Mouse (Mus musculus) hindbrain, embryonic 13.5 days (tissue): ENCODE results near the gene Sh2d4b. TPM values are rescaled to one million over a fixed set of nuclear protein-coding genes. Genes with fewer than 3 reads are reported as not detected.
A peak's percentile ranks its signal among the peaks of the same experiment; 100 is the strongest.

Experiments
- ATAC-seq: fragments of 200-750 bp; cut with Nextera tagmentation; 2 replicates; pipeline ENCODE4 v1.8.0; 2017; ENCODE audit warnings: moderate TSS enrichment; ENCODE audit not compliant: low FRiP score
- H3K27ac ChIP-seq: fragments of 300-500 bp; sonication (generic); 2 replicates; pipeline ENCODE4 v1.5.1; 2015; ENCODE audit warnings: inconsistent platforms, mild to moderate bottlenecking, moderate library complexity
- H3K27me3 ChIP-seq: fragments of 300-500 bp; sonication (generic); 2 replicates; pipeline ENCODE4 v1.6.1; 2015; ENCODE audit warnings: mild to moderate bottlenecking, inconsistent platforms
- H3K36me3 ChIP-seq: fragments of 300-500 bp; sonication (generic); 2 replicates; pipeline ENCODE4 v1.6.1; 2015; ENCODE audit warnings: mild to moderate bottlenecking, inconsistent platforms
- H3K4me1 ChIP-seq: fragments of 300-500 bp; sonication (generic); replicated peaks from 2 replicates; pipeline ENCODE4 v1.6.1; 2015; ENCODE audit warnings: inconsistent platforms
- H3K4me2 ChIP-seq: fragments of 300-500 bp; sonication (generic); 2 replicates; pipeline ENCODE4 v1.6.1; 2015; ENCODE audit warnings: inconsistent platforms, mild to moderate bottlenecking, moderate library complexity
- H3K4me3 ChIP-seq: fragments of 300-500 bp; sonication (generic); 2 replicates; pipeline ENCODE4 v1.5.1; 2015; ENCODE audit warnings: mild to moderate bottlenecking, inconsistent platforms
- H3K9ac ChIP-seq: fragments of 300-500 bp; sonication (generic); 2 replicates; pipeline ENCODE4 v1.6.1; 2015; ENCODE audit warnings: mild to moderate bottlenecking, inconsistent platforms
- H3K9me3 ChIP-seq: fragments of 300-500 bp; sonication (generic); 2 replicates; pipeline ENCODE4 v1.6.1; 2016; ENCODE audit warnings: inconsistent platforms
- WGBS: fragments of 180-500 bp; shearing (Covaris S2); methylation state at CpG from one replicate; pipeline ENCODE4 v1.1.7; 2015; 5-methylcytosine and 5-hydroxymethylcytosine counted together
- polyA plus RNA-seq: library from polyadenylated mRNA; unstranded; fragments of >200 nt; fragmentation: Nextera tagmentation; extraction: Ambion mirVana; gene quantifications from 2 replicates; pipeline ENCODE4 v1.2.1, GENCODE M21; 2015

Gene Sh2d4b
- polyA plus RNA-seq, 1 experiment from 2014 or later = 1.9 TPM

DNA sequence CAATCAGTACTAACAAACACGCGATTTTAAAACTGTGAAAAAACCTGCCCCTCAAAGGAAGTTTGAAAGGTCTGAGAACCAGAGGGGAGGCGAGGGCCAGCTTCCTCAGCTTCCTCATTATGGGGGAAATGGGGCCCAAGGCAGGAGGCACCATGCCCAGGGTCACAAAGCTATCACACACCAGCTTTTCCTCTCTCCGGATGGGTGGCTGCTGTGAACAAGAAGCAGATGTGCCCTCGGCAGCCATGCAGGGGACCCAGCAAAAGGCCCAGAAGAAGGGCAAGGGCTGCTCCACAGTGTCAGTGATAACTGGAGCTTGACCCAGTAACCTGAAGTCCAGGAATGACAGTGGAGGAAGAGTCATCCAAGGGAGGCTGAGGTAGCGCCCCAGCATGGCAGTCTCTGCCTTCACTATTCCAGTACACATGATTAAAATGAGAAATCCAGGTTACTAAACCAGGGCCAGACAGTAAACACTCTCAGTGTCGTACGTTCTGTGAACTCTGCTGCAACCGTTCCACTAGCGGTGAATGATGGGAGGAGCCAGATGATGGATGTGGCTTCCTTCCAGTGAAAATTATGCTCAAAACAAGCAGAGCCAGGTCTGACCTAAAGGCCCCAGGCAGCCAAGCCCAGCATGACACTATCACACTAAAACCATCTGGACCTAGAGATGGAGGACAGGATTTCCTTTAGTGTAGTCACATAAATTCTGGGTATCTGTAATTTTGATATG is 31.5 kb upstream of the Sh2d4b start:
- Histone ChIP-seq H3K36me3 (peaks cover 14% of the 10 kb centered on the region), H3K27ac (peak overlapping the region; percentile 9), H3K4me1 (peaks cover 26% of the 10 kb centered on the region), H3K4me2 (no peak overlapping the region), H3K9ac (no peak overlapping the region), H3K9me3 (no peaks in the 10 kb centered on the region), H3K4me3 (no peak overlapping the region), H3K27me3 (no peaks in the 10 kb centered on the region)
- ATAC-seq = no peak
- 59% methylated on average over 10 of the region's 10 CpGs for WGBS

GRCm38 (mm10) chr14:40921241-40921640 is 28.2 kb upstream of the Sh2d4b start:
- H3K4me2 ChIP-seq = no peak overlapping the region
- H3K27me3 ChIP-seq = no peaks in the 10 kb centered on the region
- H3K4me1 ChIP-seq = peaks cover 25% of the 10 kb centered on the region
- H3K9ac ChIP-seq = no peak overlapping the region
- ATAC-seq = no peak
- H3K27ac ChIP-seq = no peak overlapping the region
- 97% methylated on average over 1 of the region's 1 CpGs for WGBS
- H3K36me3 ChIP-seq = peaks cover 14% of the 10 kb centered on the region
- H3K4me3 ChIP-seq = no peak overlapping the region
- H3K9me3 ChIP-seq = no peaks in the 10 kb centered on the region

DNA sequence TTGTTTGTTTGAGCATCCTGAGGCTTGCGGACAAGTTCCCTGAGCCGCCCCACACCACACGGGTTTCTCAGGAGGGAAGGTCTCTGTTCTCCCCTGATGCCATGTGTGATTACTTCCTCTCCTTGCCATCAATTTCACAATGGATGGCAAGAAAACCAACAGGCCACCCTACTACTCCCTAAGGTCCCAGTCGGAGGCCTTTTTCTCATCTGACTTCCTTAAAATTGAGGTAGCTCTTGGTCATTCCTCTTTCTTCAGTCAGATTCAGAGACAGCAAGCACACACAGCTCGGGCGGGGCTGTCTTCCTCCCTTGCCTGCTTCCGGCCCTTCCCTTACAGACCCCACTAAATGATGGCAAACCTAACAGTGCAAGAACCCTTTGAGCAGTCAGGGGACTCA is 26.5 kb upstream of the Sh2d4b start:
- no peaks in the 10 kb centered on the region for H3K9me3 ChIP-seq
- 88% methylated on average over 7 of the region's 7 CpGs for WGBS
- peaks cover 25% of the 10 kb centered on the region for H3K36me3 ChIP-seq
- no peak overlapping the region for H3K4me3 ChIP-seq
- peaks cover 22% of the 10 kb centered on the region for H3K4me1 ChIP-seq
- ATAC-seq = no peak
- H3K27me3 ChIP-seq = no peaks in the 10 kb centered on the region
- no peak overlapping the region; the same call in 1 of the 2 replicates for H3K9ac ChIP-seq
- peak overlapping the region; percentile 35; the same call in 1 of the 2 replicates for H3K27ac ChIP-seq
- H3K4me2 ChIP-seq = no peak overlapping the region

GRCm38 (mm10) chr14:40918477-40918876 is 25.4 kb upstream of the Sh2d4b start:
- H3K4me1 ChIP-seq = peaks cover 16% of the 10 kb centered on the region
- peak overlapping the region; percentile 12; the same call in 1 of the 2 replicates for H3K27ac ChIP-seq
- H3K9me3 ChIP-seq = no peaks in the 10 kb centered on the region
- 78% methylated on average over 5 of the region's 7 CpGs for WGBS
- ATAC-seq = no peak
- no peak overlapping the region for H3K4me2 ChIP-seq
- no peaks in the 10 kb centered on the region for H3K27me3 ChIP-seq
- peaks cover 35% of the 10 kb centered on the region for H3K36me3 ChIP-seq
- H3K9ac ChIP-seq = no peak overlapping the region
- H3K4me3 ChIP-seq = no peak overlapping the region

DNA sequence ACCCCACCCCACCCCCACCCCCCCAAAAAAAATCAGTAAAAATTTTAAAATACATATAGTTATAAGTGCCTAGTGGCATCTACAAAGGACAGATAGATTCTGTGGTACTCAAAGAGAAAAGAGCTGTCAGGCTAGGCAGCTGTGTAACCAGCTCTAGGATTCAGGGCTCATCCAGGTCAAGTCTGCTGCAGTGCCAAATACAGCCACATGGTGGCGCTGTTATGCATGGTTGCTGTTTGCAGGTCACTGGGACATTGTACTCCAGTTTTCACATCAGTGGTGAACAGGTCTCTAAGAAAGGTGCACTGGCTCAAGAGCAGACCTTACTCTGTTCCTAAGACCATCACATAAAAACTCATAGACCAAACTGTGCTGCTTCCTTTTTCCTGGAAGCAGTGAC is 24.6 kb upstream of the Sh2d4b start:
- H3K4me3 ChIP-seq = no peak overlapping the region
- peaks cover 40% of the 10 kb centered on the region for H3K36me3 ChIP-seq
- peaks cover 16% of the 10 kb centered on the region for H3K4me1 ChIP-seq
- peak overlapping the region; percentile 12; the same call in 1 of the 2 replicates for H3K27ac ChIP-seq
- H3K9me3 ChIP-seq = no peaks in the 10 kb centered on the region
- peak; percentile 50 for ATAC-seq
- H3K4me2 ChIP-seq = no peak overlapping the region
- H3K27me3 ChIP-seq = no peaks in the 10 kb centered on the region
- WGBS = 0% methylated on average over 1 of the region's 1 CpGs
- H3K9ac ChIP-seq = no peak overlapping the region

- no peaks in the 10 kb centered on the region for H3K9me3 ChIP-seq
- no peak for ATAC-seq
- 88% methylated on average over 15 of the region's 15 CpGs for WGBS
- H3K27me3 ChIP-seq = no peaks in the 10 kb centered on the region
- no peak overlapping the region for H3K27ac ChIP-seq
- H3K4me1 ChIP-seq = peaks cover 16% of the 10 kb centered on the region
- no peak overlapping the region for H3K9ac ChIP-seq
- peaks cover 36% of the 10 kb centered on the region for H3K36me3 ChIP-seq
- no peak overlapping the region for H3K4me3 ChIP-seq
- H3K4me2 ChIP-seq = no peak overlapping the region
These were observed 23.6 kb upstream of the Sh2d4b start for GRCm38 (mm10) chr14:40916667-40917066.

DNA sequence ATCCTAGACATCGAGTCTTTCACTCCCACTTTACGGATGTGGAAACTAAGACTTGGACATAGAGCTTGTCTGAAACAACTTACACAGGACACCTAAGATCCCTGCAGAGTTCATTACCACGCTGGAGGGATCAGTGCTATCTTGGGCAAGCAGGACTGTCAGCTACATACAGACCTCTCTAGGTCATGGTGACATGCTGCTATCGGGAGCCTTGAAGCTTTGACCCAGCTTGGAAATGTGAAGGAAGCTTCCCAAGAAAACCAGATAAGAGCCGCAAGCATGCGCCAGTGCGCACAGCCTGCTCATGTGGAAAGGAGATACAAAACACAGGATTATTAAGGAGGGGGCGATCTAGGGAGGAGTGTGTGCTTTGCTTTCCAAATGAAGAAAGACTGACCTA is 22.8 kb upstream of the Sh2d4b start:
- WGBS = 94% methylated on average over 8 of the region's 8 CpGs
- Histone ChIP-seq H3K27me3 (no peaks in the 10 kb centered on the region), H3K9ac (no peak overlapping the region), H3K9me3 (no peaks in the 10 kb centered on the region), H3K36me3 (peaks cover 45% of the 10 kb centered on the region), H3K27ac (no peak overlapping the region), H3K4me2 (no peak overlapping the region), H3K4me1 (peaks cover 16% of the 10 kb centered on the region), H3K4me3 (no peak overlapping the region)
- ATAC-seq = no peak

GRCm38 (mm10) chr14:40914701-40915100 is 21.6 kb upstream of the Sh2d4b start:
- H3K27me3 ChIP-seq = no peaks in the 10 kb centered on the region
- H3K9ac ChIP-seq = no peak overlapping the region
- no peak overlapping the region for H3K27ac ChIP-seq
- no peak overlapping the region for H3K4me3 ChIP-seq
- WGBS = 81% methylated on average over 3 of the region's 3 CpGs
- peaks cover 13% of the 10 kb centered on the region for H3K4me1 ChIP-seq
- no peak overlapping the region for H3K4me2 ChIP-seq
- no peaks in the 10 kb centered on the region for H3K9me3 ChIP-seq
- peaks cover 56% of the 10 kb centered on the region for H3K36me3 ChIP-seq
- ATAC-seq = no peak

- H3K9me3 ChIP-seq = no peaks in the 10 kb centered on the region
These were observed 20.6 kb upstream of the Sh2d4b start for GRCm38 (mm10) chr14:40913709-40914108.

GRCm38 (mm10) chr14:40911529-40911928 is 18.5 kb upstream of the Sh2d4b start:
- Histone ChIP-seq H3K36me3 (peaks cover 88% of the 10 kb centered on the region), H3K9me3 (no peaks in the 10 kb centered on the region)
- ATAC-seq = no peak

More at GRCm38 (mm10) chr14:40913709-40914108, 20.6 kb upstream of the Sh2d4b start:
- WGBS = 56% methylated on average over 6 of the region's 6 CpGs
- no peak for ATAC-seq
- H3K4me2 ChIP-seq = no peak overlapping the region
- H3K27ac ChIP-seq = no peak overlapping the region
- H3K4me3 ChIP-seq = no peak overlapping the region
- no peak overlapping the region for H3K9ac ChIP-seq
- H3K4me1 ChIP-seq = peaks cover 7% of the 10 kb centered on the region
- H3K36me3 ChIP-seq = peaks cover 66% of the 10 kb centered on the region
- H3K27me3 ChIP-seq = no peaks in the 10 kb centered on the region

DNA sequence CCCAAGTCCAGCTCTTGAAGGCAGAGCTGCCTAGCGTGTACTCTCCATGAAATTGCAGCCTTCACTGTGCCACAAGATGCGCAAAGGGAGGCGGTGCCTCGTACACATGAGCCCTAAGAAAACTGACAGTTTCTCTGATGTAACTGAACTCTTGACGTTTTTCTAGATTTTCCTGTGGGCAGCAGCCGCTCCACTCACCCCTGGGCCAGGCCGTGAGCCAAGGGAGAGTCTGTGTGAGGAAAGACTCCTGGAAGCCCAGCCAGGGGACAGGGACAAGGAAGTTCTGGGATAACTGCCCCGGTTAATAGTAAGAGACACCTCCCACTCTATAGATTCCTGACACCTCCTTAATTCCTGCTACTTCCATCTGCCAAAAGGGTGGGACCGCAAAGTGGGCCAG is 15.7 kb upstream of the Sh2d4b start:
- whole genome bisulfite sequencing = 94% methylated on average over 9 of the region's 9 CpGs
- peaks cover 80% of the 10 kb centered on the region for H3K36me3 ChIP-seq

More at GRCm38 (mm10) chr14:40911529-40911928, 18.5 kb upstream of the Sh2d4b start:
- H3K4me1 ChIP-seq = no peaks in the 10 kb centered on the region
- no peak overlapping the region for H3K4me3 ChIP-seq
- no peak overlapping the region for H3K4me2 ChIP-seq
- no peak overlapping the region for H3K27ac ChIP-seq
- H3K9ac ChIP-seq = no peak overlapping the region
- no peaks in the 10 kb centered on the region for H3K27me3 ChIP-seq

GRCm38 (mm10) chr14:40906770-40907169 is 13.7 kb upstream of the Sh2d4b start:
- H3K9me3 ChIP-seq = no peaks in the 10 kb centered on the region
- H3K4me2 ChIP-seq = no peak overlapping the region
- 89% methylated on average over 9 of the region's 9 CpGs for WGBS
- no peak overlapping the region for H3K27ac ChIP-seq
- no peaks in the 10 kb centered on the region for H3K27me3 ChIP-seq
- H3K4me1 ChIP-seq = no peaks in the 10 kb centered on the region; the same call in 1 of the 2 replicates
- peaks cover 66% of the 10 kb centered on the region for H3K36me3 ChIP-seq
- no peak overlapping the region for H3K4me3 ChIP-seq
- ATAC-seq = no peak
- H3K9ac ChIP-seq = no peak overlapping the region

More for the DNA sequence above, 15.7 kb upstream of the Sh2d4b start:
- no peak overlapping the region for H3K4me2 ChIP-seq
- H3K9ac ChIP-seq = no peak overlapping the region
- no peak overlapping the region for H3K27ac ChIP-seq
- H3K27me3 ChIP-seq = no peaks in the 10 kb centered on the region
- H3K4me1 ChIP-seq = no peaks in the 10 kb centered on the region; the same call in 1 of the 2 replicates
- ATAC-seq = no peak
- H3K4me3 ChIP-seq = no peak overlapping the region
- H3K9me3 ChIP-seq = no peaks in the 10 kb centered on the region

GRCm38 (mm10) chr14:40905813-40906212 is 12.7 kb upstream of the Sh2d4b start:
- no peaks in the 10 kb centered on the region for H3K9me3 ChIP-seq
- H3K9ac ChIP-seq = no peak overlapping the region
- no peak for ATAC-seq
- H3K27me3 ChIP-seq = no peaks in the 10 kb centered on the region
- H3K4me2 ChIP-seq = no peak overlapping the region
- no peaks in the 10 kb centered on the region; the same call in 1 of the 2 replicates for H3K4me1 ChIP-seq
- H3K36me3 ChIP-seq = peaks cover 57% of the 10 kb centered on the region
- no peak overlapping the region for H3K27ac ChIP-seq
- WGBS = 94% methylated on average over 8 of the region's 8 CpGs
- no peak overlapping the region for H3K4me3 ChIP-seq
